Mouse (Mus musculus): ENCODE measurements around the gene Abca13. TPM values are rescaled to one million over a fixed set of nuclear protein-coding genes. Genes with fewer than 3 reads are reported as not detected.

Abca13 gene
- total and polyA plus RNA-seq, 3 experiments, result under 0.01 to 0.03 (median 0.03) TPM

- Histone ChIP-seq H3K27ac (ENCODE audit: insufficient read depth, low read depth) (no peak overlapping the region), H3K36me3 (replicated peaks in 1 of 2; ENCODE audit: control insufficient read depth in 1 of 2, insufficient read depth in 1 of 2, low read length in 1 of 2) (no peaks in the 10 kb centered on the region), H3K4me2 (ENCODE audit: insufficient read depth, low read depth, poor library complexity, severe bottlenecking) (no peak overlapping the region), H3K27me3 (replicated peaks) (no peaks in the 10 kb centered on the region), H3K9ac (ENCODE audit: insufficient read depth, low read depth) (no peak overlapping the region), H3K79me2 (replicated peaks; ENCODE audit: control insufficient read depth, extremely low read depth, insufficient read depth, poor library complexity, severe bottlenecking) (no peaks in the 10 kb centered on the region), H3K4me1 (ENCODE audit: control insufficient read depth in 1 of 2, insufficient read depth in 2 of 2) (no peaks in the 10 kb centered on the region), H3K4me3 (replicated peaks in 1 of 3; ENCODE audit: low read depth in 2 of 3, low read length in 2 of 3, poor library complexity in 1 of 3) (no peak overlapping the region), H3K9me3 (replicated peaks; ENCODE audit: low read length) (peaks cover 35% of the 10 kb centered on the region)
- in situ Hi-C loops (cut with MboI; ENCODE audit: low pct_ligation_motif_present, low pct_unique_long_range_greater_than_20kb, low sequenced_read_pairs), result no loop called here
- TF ChIP-seq MAX (IDR thresholded peaks at IDR 0.05; ENCODE audit: low read length) (no peak), MXI1 (IDR thresholded peaks at IDR 0.05; ENCODE audit: low read depth, low read length) (no peak), JUND (conservative IDR thresholded peaks at IDR 0.05; ENCODE audit: low read depth, low read length) (no peak), USF2 (conservative IDR thresholded peaks at IDR 0.05; ENCODE audit: low read depth, low read length) (no peak), TBP (conservative IDR thresholded peaks at IDR 0.05; ENCODE audit: low read depth, low read length) (no peak), USF1 (IDR thresholded peaks at IDR 0.05; ENCODE audit: low read depth, low read length) (no peak)
- dilution Hi-C loops (cut with MboI; ENCODE audit: extremely low pct_ligation_motif_present, extremely low pct_unique_long_range_greater_than_20kb, low sequenced_read_pairs), result no loop called here
- DNase-seq (ENCODE audit: extremely low read depth), result no peak
These were observed 536.2 kb downstream of the Abca13 start for GRCm38 (mm10) chr11:9727810-9728490.

GRCm38 (mm10) chr11:9731300-9731699 lies 539.6 kb downstream of the Abca13 start:
- Histone ChIP-seq H3K79me2 (replicated peaks; ENCODE audit: control insufficient read depth, extremely low read depth, insufficient read depth, poor library complexity, severe bottlenecking) (no peaks in the 10 kb centered on the region), H3K4me1 (ENCODE audit: control insufficient read depth in 1 of 2, insufficient read depth in 2 of 2) (no peaks in the 10 kb centered on the region), H3K9ac (ENCODE audit: insufficient read depth, low read depth) (no peak overlapping the region), H3K4me3 (replicated peaks in 1 of 3; ENCODE audit: low read depth in 2 of 3, low read length in 2 of 3, poor library complexity in 1 of 3) (no peak overlapping the region), H3K27ac (ENCODE audit: insufficient read depth, low read depth) (no peak overlapping the region), H3K4me2 (ENCODE audit: insufficient read depth, low read depth, poor library complexity, severe bottlenecking) (no peak overlapping the region), H3K27me3 (replicated peaks) (no peaks in the 10 kb centered on the region), H3K9me3 (replicated peaks; ENCODE audit: low read length) (peaks cover 41% of the 10 kb centered on the region), H3K36me3 (replicated peaks in 1 of 2; ENCODE audit: control insufficient read depth in 1 of 2, insufficient read depth in 1 of 2, low read length in 1 of 2) (no peaks in the 10 kb centered on the region)
- no peak for TF ChIP-seq MXI1 (IDR thresholded peaks at IDR 0.05; ENCODE audit: low read depth, low read length)
- TF ChIP-seq ZKSCAN1 (IDR thresholded peaks at IDR 0.05; ENCODE audit: borderline replicate concordance, low read depth, low read length), result no peak
- no peak for TF ChIP-seq MAZ (IDR thresholded peaks at IDR 0.05; ENCODE audit: low read depth, low read length)
- TF ChIP-seq TBP (conservative IDR thresholded peaks at IDR 0.05; ENCODE audit: low read depth, low read length), result no peak
- no peak for TF ChIP-seq JUND (conservative IDR thresholded peaks at IDR 0.05; ENCODE audit: low read depth, low read length)
- TF ChIP-seq KAT2A (IDR thresholded peaks at IDR 0.05; ENCODE audit: insufficient replicate concordance, low read length), result no peak
- no peak for TF ChIP-seq GABPA (IDR thresholded peaks at IDR 0.05; ENCODE audit: insufficient replicate concordance, low read depth, low read length)
- in situ Hi-C loops (cut with MboI; ENCODE audit: low pct_ligation_motif_present, low pct_unique_long_range_greater_than_20kb, low sequenced_read_pairs), result no loop called here
- DNase-seq (ENCODE audit: extremely low read depth), result no peak
- dilution Hi-C loops (cut with MboI; ENCODE audit: extremely low pct_ligation_motif_present, extremely low pct_unique_long_range_greater_than_20kb, low sequenced_read_pairs), result no loop called here

Other genes with a start within 250 kb of the Abca13 start
- gene Pkd1l1, start 218.7 kb upstream of the Abca13 start, total RNA-seq (2012; rRNA removed), result not detected in 2 replicates
- gene Pkd1l1, start 218.7 kb upstream of the Abca13 start, total RNA-seq (2014; rRNA removed), result not detected in 2 replicates
- gene Pkd1l1, start 218.7 kb upstream of the Abca13 start, polyA plus RNA-seq (2012; ENCODE audit: insufficient read length, low read depth), result not detected in 2 replicates
- 14.3 and 18.2 TPM in 2 replicates for gene Hus1, start 180.8 kb upstream of the Abca13 start, total RNA-seq (2012; rRNA removed)
- 31.0 and 31.4 TPM in 2 replicates for gene Hus1, start 180.8 kb upstream of the Abca13 start, total RNA-seq (2014; rRNA removed)
- 28.7 and 29.9 TPM in 2 replicates for gene Hus1, start 180.8 kb upstream of the Abca13 start, polyA plus RNA-seq (2012; ENCODE audit: insufficient read length, low read depth)
- not detected in 2 replicates for gene Gm11992, start 143.3 kb upstream of the Abca13 start, total RNA-seq (2012; rRNA removed)
- not detected in 2 replicates for gene Gm11992, start 143.3 kb upstream of the Abca13 start, total RNA-seq (2014; rRNA removed)
- not detected in 2 replicates for gene Gm11992, start 143.3 kb upstream of the Abca13 start, polyA plus RNA-seq (2012; ENCODE audit: insufficient read length, low read depth)
- not detected in 2 replicates for gene Sun3, start 143.0 kb upstream of the Abca13 start, total RNA-seq (2012; rRNA removed)
- not detected in 2 replicates for gene Sun3, start 143.0 kb upstream of the Abca13 start, total RNA-seq (2014; rRNA removed)
- gene Sun3, start 143.0 kb upstream of the Abca13 start, polyA plus RNA-seq (2012; ENCODE audit: insufficient read length, low read depth), result not detected in 2 replicates
- 0.21 TPM in 1 of 2 replicates, not detected in the other for gene Upp1, start 73.8 kb upstream of the Abca13 start, total RNA-seq (2012; rRNA removed)
- gene Upp1, start 73.8 kb upstream of the Abca13 start, total RNA-seq (2014; rRNA removed), result not detected in 2 replicates
- not detected in 2 replicates for gene Upp1, start 73.8 kb upstream of the Abca13 start, polyA plus RNA-seq (2012; ENCODE audit: insufficient read length, low read depth)

Data from CH12.LX (cell line).